Mouse (Mus musculus): ENCODE measurements at regions not wholly inside any gene's neighbourhood (a gene's known extent, or its start where the extent isn't known, plus 50 kb on each side); places are given as distances from the start of the nearest gene placed in this dataset.
"Not testable (repeated sequence)": the region's sequence is repeated elsewhere in the genome, so short reads cannot be mapped to it uniquely, and the experiment has no call there.

DNA sequence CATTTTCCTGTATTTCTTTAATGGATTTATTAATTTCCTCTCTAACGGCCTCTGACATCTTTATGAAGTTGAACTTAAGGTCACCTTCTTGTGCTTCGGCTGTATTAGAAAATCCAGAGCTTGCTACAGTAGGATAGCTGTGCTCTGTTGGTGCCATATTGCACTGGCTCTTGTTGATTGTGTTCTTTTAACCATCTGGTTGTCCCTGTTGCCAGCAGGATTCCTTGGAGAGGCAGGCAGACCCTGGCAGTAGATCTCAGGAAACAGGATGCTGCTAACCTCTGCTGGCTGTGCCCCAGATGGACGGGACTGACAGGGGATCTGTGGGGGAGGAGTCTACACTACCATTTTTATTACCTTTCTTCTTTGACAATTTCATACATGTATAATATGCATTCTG, 185.9 kb upstream of the Thumpd2 start:
- Histone ChIP-seq H3K4me1 (ENCODE audit: control insufficient read depth, insufficient read depth, low read length) (no peaks in the 10 kb centered on the region), H3K4me3 (ENCODE audit: insufficient read depth, low read length) (no peak overlapping the region), H3K27ac (ENCODE audit: insufficient read depth, low read depth, low read length) (no peak overlapping the region)
- TF ChIP-seq POLR2A (IDR thresholded peaks at IDR 0.05; ENCODE audit: borderline replicate concordance, low read depth, low read length): no peak
- TF ChIP-seq CTCF (IDR thresholded peaks at IDR 0.05; ENCODE audit: low read depth, low read length): no peak

DNA sequence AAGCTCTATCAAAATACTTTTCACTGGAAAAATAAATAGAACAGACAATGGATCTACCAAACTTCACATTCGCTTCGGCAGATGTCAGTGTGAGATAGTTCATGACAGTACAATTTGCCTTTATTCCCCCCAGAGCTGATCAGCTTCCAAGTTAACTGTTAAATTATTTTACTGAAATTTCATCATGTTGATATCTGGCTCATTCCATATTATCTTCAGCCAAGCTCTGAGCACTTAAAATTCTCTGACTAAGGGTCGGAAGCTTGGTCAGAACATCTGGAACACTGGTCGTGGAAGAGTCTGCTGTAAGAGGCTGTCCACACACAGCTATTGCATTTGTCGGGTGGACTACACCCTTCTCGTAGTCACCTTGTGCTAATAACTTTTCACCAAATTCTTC, 181.3 kb upstream of the Thumpd2 start:
- H3K27ac ChIP-seq (ENCODE audit: insufficient read depth, low read depth, low read length): no peak overlapping the region
- H3K4me1 ChIP-seq (ENCODE audit: control insufficient read depth, insufficient read depth, low read length): no peaks in the 10 kb centered on the region
- no peak overlapping the region for H3K4me3 ChIP-seq (ENCODE audit: insufficient read depth, low read length)
- no peak for TF ChIP-seq CTCF (IDR thresholded peaks at IDR 0.05; ENCODE audit: low read depth, low read length)
- TF ChIP-seq POLR2A (IDR thresholded peaks at IDR 0.05; ENCODE audit: borderline replicate concordance, low read depth, low read length): no peak

DNA sequence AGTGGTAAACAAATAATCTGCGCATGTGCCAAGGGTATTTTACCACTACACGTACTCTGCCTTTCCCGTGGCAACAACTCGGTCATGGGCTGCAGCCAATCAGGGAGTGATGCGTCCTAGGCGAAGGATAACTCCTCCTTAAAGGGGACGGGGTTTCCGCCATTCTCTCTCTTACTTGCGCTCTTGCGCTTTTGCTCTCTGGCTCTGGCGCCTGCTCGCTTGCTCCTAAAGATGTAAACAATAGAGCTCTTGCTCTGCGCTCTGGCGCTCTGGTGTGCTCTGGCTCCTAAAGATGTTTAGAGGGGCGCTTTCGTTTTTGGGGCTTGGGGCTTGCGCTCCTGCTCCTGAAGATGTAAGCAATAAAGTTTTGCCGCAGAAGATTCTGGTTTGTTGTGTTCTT, 166.9 kb upstream of the Thumpd2 start:
- not testable (repeated sequence) for H3K27ac ChIP-seq (ENCODE audit: insufficient read depth, low read depth, low read length); H3K4me3 ChIP-seq (ENCODE audit: insufficient read depth, low read length); H3K4me1 ChIP-seq (ENCODE audit: control insufficient read depth, insufficient read depth, low read length)

DNA sequence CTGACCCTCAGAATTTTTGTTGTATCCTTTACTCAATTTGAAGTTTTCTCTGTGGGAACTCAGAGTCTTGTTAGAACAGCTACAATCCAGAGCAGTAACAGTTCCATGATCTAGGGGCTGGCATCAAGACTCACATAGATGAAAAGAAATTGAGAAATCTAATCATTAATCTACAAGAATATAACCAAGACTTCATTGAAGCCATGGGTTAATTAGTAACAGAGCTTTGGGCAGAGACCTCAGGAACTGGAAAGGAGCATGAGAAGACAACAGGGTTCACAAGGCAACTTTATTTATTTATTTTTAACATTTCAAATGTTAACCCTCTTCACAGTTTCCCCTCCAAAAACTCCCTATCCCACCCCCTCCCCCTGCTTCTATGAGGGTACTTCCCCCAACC, 160.4 kb upstream of the Thumpd2 start:
- Histone ChIP-seq H3K27ac (ENCODE audit: insufficient read depth, low read depth, low read length) (no peak overlapping the region), H3K4me1 (ENCODE audit: control insufficient read depth, insufficient read depth, low read length) (no peaks in the 10 kb centered on the region), H3K4me3 (ENCODE audit: insufficient read depth, low read length) (no peak overlapping the region)
- TF ChIP-seq CTCF (IDR thresholded peaks at IDR 0.05; ENCODE audit: low read depth, low read length): no peak
- TF ChIP-seq POLR2A (IDR thresholded peaks at IDR 0.05; ENCODE audit: borderline replicate concordance, low read depth, low read length): no peak

DNA sequence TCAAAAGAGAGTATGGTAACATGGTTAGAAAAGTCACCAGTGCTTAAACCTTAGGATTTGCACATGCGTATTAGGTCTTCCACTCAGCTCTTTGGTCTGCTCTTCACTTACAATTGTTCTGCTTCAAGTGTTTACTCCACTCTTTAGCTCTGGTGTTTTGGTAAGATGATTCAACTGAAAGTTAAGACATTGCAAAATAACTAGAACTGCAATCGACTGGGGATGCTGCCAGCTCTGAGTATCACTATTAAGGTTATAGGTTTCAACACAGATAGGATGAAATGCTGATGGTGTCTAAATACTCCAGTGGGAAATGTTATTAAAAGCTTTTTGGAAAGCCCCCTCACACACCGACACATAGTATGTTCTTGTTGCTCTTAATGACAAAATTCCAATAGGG, 156.6 kb upstream of the Thumpd2 start:
- no peaks in the 10 kb centered on the region for H3K4me1 ChIP-seq (ENCODE audit: control insufficient read depth, insufficient read depth, low read length)
- no peak overlapping the region for H3K4me3 ChIP-seq (ENCODE audit: insufficient read depth, low read length)
- no peak overlapping the region for H3K27ac ChIP-seq (ENCODE audit: insufficient read depth, low read depth, low read length)
- TF ChIP-seq POLR2A (IDR thresholded peaks at IDR 0.05; ENCODE audit: borderline replicate concordance, low read depth, low read length): no peak
- TF ChIP-seq CTCF (IDR thresholded peaks at IDR 0.05; ENCODE audit: low read depth, low read length): no peak

DNA sequence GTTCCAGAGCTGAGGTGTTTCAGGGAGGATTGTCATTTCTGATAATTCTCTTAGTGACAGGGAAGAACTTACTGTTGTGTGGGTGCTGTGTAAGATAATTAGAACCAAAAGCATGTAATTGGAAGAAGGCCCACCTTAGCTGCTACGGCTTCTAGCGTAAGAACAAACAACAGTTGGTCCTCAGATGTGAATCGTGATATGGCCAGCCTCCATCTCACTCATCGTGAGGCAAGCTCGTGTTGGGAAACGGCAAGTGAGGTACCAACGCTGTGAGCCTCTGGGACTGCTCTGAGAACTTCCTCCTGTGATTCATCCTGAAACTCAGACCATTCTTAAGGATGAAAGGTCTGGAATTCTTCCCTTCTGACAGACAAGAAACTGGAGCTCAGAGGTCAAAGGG, 150.0 kb upstream of the Thumpd2 start:
- Histone ChIP-seq H3K27ac (ENCODE audit: insufficient read depth, low read depth, low read length) (no peak overlapping the region), H3K4me3 (ENCODE audit: insufficient read depth, low read length) (no peak overlapping the region), H3K4me1 (ENCODE audit: control insufficient read depth, insufficient read depth, low read length) (no peaks in the 10 kb centered on the region)
- no peak for TF ChIP-seq POLR2A (IDR thresholded peaks at IDR 0.05; ENCODE audit: borderline replicate concordance, low read depth, low read length)
- no peak for TF ChIP-seq CTCF (IDR thresholded peaks at IDR 0.05; ENCODE audit: low read depth, low read length)

DNA sequence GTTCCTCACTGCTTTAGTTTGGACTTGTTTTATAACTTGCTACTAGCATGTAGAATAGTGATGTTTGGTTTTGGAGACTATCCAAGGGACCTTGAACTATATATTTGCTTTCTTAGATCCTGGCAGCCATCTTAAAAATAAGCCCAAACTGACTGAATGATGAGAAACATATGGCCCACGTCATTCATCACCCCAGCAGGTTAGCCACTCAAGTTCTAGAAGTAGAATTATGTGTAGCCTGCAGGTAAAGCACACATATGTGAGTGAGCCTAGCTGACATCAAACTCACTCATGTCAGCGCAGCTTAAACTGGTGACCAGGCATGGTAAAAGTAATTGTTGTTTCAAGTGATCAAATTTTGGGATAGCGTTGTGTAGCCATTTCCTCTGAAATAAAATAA, 147.2 kb upstream of the Thumpd2 start:
- Histone ChIP-seq H3K4me1 (ENCODE audit: control insufficient read depth, insufficient read depth, low read length) (no peaks in the 10 kb centered on the region), H3K27ac (ENCODE audit: insufficient read depth, low read depth, low read length) (no peak overlapping the region), H3K4me3 (ENCODE audit: insufficient read depth, low read length) (no peak overlapping the region)
- TF ChIP-seq CTCF (IDR thresholded peaks at IDR 0.05; ENCODE audit: low read depth, low read length) (no peak), POLR2A (IDR thresholded peaks at IDR 0.05; ENCODE audit: borderline replicate concordance, low read depth, low read length) (no peak)

DNA sequence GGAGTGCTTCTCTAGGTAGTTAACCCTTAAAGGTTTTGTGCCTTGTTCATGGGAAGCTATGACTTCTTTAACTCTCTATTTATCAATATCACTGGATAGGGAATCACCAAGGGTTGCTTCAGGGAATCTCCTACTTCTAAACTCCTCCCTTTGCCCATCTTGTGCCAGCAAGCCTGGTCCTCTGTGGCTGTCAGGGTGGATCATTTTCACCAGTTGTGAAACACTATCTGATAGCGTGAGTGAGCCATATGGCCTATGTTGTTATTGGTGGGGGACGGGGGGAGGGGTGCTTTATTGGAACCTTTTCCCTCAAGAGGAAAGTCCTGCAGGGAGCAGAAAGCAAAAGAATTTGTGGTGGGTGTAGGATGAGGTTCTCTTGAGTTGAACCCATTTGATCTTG, 145.5 kb upstream of the Thumpd2 start:
- no peaks in the 10 kb centered on the region for H3K4me1 ChIP-seq (ENCODE audit: control insufficient read depth, insufficient read depth, low read length)
- no peak overlapping the region for H3K4me3 ChIP-seq (ENCODE audit: insufficient read depth, low read length)
- H3K27ac ChIP-seq (ENCODE audit: insufficient read depth, low read depth, low read length): no peak overlapping the region
- TF ChIP-seq POLR2A (IDR thresholded peaks at IDR 0.05; ENCODE audit: borderline replicate concordance, low read depth, low read length) (no peak), CTCF (IDR thresholded peaks at IDR 0.05; ENCODE audit: low read depth, low read length) (no peak)

DNA sequence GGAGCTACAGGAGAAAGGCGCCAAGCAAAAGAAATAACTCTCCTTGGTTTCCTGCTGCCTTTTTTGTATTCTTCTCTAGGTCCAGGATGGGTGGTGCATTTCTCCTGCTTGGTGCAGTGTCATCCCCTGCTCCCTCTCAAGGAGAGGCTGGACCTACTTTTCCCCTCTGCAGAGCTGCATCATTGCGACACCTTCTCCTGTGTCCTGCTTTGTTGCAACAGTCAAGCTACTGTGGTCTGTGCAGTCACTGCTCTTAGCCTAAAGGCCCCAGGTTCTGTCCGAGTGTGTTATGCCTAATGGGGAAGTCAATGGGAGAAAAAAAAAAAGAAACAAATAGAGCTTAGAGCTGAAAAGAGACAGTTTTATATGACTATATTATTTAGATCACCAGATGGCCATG, 144.4 kb upstream of the Thumpd2 start:
- H3K4me1 ChIP-seq (ENCODE audit: control insufficient read depth, insufficient read depth, low read length): no peaks in the 10 kb centered on the region
- no peak overlapping the region for H3K4me3 ChIP-seq (ENCODE audit: insufficient read depth, low read length)
- H3K27ac ChIP-seq (ENCODE audit: insufficient read depth, low read depth, low read length): no peak overlapping the region
- no peak for TF ChIP-seq CTCF (IDR thresholded peaks at IDR 0.05; ENCODE audit: low read depth, low read length)
- no peak for TF ChIP-seq POLR2A (IDR thresholded peaks at IDR 0.05; ENCODE audit: borderline replicate concordance, low read depth, low read length)

DNA sequence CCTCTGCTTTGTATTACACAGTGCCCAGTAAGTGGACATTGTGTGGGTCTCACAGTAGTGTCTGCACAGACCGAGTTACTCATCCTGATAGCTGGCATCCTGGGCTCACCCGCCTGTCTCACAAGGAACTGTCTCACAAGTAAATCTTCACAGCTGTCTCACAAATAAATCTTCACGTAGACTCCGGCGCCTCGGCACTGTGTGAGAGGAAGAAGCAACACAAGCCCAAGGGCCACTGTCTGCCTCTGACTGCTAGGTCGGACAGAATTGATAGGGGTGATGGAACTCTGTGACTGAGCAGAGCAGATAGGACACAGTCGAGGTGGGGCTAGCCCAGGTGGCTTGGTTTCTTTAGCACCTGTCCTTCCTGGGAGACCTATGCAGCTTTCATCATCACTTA, 136.2 kb upstream of the Thumpd2 start:
- no peak overlapping the region for H3K27ac ChIP-seq (ENCODE audit: insufficient read depth, low read depth, low read length)
- no peak overlapping the region for H3K4me3 ChIP-seq (ENCODE audit: insufficient read depth, low read length)
- H3K4me1 ChIP-seq (ENCODE audit: control insufficient read depth, insufficient read depth, low read length): no peaks in the 10 kb centered on the region
- TF ChIP-seq CTCF (IDR thresholded peaks at IDR 0.05; ENCODE audit: low read depth, low read length): no peak
- TF ChIP-seq POLR2A (IDR thresholded peaks at IDR 0.05; ENCODE audit: borderline replicate concordance, low read depth, low read length): no peak

DNA sequence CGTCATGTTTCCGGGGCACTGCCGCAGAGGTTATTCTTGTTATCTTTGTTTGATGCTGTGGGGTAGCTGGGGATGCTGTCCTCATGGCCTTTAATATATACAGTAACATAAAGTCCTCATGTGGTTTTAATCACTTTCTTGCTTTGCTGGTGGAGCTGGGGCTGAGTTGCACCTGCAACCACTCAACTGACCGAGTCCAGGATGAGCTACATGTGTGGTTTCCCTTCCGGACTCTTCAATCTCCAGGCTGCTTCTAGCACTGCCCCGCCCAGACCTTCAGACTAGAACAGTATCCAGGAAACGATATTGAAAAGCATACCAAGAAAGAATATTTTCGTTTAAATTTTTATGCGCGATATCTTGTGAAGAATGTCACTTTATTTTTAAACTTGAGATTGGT, 129.1 kb upstream of the Thumpd2 start:
- no peak for TF ChIP-seq CTCF (IDR thresholded peaks at IDR 0.05; ENCODE audit: low read depth, low read length)
- no peak for TF ChIP-seq POLR2A (IDR thresholded peaks at IDR 0.05; ENCODE audit: borderline replicate concordance, low read depth, low read length)
- H3K4me1 ChIP-seq (ENCODE audit: control insufficient read depth, insufficient read depth, low read length): no peaks in the 10 kb centered on the region
- no peak overlapping the region for H3K27ac ChIP-seq (ENCODE audit: insufficient read depth, low read depth, low read length)
- H3K4me3 ChIP-seq (ENCODE audit: insufficient read depth, low read length): no peak overlapping the region

Measured in bone marrow macrophage, adult 2 months (primary cell).